Mouse (Mus musculus) cerebellum, adult 11-12 months (tissue): Measurements from ENCODE around the gene Tbcc.

Experiments
- DNase-seq: peaks from one replicate; pipeline ENCODE4 v3.0.0; 2022

The Tbcc gene

DNA sequence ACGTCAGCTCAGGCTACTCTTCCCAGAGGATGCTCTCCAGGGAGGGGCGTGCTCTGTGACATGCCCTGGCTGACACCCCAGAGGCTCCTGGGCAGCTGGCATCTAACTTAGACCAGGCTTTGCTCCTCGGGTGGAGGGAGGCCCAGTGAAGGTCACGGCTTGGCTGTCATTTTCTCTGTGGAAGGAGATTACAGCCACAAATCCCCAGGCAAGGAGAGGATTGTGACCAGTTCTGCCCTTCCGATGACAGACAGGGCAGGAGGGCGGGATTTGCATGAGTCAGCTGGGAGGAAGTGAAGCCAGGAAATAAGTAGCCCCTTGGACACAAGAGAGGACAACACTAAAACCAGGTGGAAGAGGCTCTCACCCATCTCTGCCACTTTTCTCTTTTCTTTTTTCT lies 21.8 kb downstream of the Tbcc start:
- DNase-seq: no peak

DNA sequence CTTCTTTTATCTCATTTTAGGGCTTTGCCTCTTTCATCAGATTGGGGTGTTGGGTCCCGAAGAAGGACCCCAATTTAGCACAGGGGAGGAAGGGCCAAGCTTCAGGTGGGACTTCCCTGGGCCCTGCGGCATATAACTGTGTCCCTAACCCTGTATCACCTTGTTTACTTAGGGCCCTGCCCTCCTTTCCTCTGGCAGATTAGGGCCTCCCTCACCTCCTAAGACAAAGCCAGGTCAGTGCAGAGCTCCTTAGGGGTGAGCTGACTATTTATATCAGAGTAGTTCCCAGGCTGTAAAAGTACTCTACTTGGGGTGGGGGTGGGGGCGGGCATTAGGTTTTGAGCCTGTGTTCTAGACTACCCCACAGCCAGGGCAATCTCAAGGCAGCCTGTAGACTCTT lies 24.6 kb downstream of the Tbcc start:
- no peak for DNase-seq

DNA sequence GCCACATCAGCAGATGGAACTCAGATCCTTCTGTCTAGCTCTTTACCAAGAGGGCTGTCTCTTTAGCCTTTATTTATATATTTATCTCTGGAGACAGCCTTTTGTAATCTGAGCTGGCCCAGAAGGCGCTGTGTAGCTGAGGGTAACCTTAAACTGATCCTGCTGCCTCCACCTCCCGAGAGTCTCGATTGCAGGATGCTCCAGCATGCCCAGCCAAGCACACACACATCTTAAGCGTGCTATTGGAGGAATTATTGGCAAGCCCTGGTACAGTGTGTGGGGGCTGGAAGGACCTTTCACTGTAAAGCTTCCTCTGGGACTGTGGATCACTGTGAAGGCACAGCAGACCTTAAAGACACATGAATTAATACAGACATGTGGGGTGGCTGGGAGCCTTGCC lies 28.5 kb downstream of the Tbcc start:
- no peak for DNase-seq

DNA sequence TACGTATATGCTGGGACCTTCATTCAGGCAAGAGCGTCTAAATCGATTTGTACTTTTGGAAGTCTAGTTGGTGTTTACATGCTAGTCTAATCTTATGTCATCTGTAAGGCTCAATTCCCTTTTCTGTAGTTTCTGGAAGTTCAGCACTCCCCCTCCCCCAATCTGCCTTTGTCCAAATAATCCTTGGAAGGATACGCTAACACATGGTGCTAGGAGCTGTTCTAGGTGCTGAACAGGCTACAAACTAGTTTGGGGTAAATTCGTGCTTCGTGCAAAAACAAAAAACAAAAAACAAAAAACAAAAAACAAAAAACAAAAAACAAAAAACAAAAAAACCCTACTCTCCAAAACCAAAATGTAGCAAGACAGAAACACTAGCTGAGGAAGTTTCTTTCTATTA lies 30.4 kb downstream of the Tbcc start:
- DNase-seq: no peak

DNA sequence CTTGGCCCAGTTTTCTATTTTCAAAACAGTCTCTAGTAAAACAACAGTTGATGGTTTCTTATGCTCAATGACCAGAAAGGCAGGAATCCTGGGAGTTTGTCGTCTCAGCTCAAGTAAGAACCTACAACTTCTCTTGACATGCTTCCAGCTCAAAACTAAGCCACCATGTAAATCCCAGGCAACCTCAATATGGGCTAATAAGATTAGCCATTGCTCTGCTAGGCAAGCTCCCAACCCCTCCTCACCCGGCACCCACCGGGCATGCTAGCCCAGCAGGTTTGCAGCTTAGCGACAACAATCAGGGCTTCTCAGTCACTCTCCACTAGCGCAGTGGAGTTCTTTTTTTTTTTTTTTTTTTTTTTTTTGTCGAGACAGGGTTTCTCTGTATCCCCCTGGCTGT lies 35.7 kb downstream of the Tbcc start:
- no peak for DNase-seq

DNA sequence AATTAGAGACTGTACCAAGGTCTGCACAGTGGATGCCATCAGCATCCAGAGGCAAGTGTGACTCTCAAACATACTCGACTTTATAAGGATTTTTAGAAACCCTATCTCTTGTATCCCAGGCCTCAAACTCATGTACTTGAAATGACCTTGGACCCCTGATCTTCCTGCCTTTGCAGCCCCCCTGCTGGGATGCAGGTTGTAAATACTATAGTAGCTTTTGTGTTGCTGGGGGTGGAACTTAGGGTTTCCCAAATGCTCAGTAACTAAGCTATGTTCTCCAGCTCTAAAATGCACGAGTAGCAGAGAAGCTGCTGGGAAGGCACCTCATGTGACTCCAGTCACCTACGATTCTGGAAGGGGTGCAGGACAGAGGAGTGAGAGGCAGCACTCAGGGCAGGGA lies 36.5 kb downstream of the Tbcc start:
- no peak for DNase-seq

DNA sequence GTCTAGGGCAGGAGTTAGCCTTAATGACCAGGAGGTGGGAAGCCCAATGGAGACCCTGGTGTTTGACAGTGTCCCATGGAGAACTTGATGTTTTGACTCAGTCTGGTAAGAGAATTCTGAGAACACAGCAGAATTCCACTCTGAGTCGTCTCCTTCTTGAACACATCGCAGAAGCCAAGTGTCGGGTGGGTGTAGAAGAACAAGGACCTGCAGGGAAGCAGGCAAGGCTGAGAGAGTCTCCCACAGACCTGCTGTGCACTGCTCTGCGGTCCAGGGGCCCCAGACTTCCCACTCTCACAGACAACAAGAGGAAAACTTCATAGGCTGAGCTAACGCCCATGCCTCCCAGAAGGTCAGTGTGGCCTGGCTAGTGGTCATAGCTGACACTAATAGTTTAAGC lies 37.3 kb downstream of the Tbcc start:
- no peak for DNase-seq

DNA sequence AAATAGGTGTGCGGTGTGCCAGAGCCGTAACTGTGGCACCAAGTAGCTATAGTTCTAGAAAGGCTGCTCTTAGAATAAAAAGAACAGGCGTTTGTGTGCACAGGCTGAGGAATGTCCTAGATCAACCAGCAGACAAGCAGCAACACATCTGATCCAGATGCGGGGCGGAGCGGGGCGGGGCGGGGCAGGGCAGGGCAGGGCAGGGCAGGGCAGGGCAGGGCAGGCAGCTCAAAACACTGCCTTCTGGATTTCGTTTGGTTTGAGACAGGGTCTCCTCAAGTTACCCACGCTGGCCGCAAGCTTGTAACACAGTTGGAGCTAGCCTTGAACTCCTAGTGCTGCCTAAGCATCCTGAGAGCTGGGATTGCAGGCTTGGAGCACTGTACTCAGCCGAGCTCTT lies 38.8 kb downstream of the Tbcc start:
- no peak for DNase-seq

DNA sequence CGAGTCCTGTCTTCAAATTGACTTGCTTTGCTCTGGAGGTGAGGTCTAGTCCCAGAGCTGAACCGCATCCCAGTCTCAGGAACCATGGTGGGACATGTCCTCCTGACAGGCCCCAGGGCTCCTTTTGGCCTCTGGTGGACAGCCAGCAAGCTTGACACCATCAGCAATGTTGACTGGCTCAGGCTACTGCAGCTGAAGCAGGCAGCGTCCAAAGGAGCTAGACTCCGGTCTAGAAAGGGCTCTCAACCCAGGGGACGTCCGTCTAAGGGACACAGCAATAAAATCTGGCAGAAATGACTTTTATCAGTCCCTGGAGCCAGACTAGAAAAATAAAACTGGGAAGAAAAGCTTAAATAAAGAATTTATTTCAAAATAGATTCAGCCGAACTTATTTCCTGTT lies 39.4 kb downstream of the Tbcc start:
- DNase-seq: no peak

DNA sequence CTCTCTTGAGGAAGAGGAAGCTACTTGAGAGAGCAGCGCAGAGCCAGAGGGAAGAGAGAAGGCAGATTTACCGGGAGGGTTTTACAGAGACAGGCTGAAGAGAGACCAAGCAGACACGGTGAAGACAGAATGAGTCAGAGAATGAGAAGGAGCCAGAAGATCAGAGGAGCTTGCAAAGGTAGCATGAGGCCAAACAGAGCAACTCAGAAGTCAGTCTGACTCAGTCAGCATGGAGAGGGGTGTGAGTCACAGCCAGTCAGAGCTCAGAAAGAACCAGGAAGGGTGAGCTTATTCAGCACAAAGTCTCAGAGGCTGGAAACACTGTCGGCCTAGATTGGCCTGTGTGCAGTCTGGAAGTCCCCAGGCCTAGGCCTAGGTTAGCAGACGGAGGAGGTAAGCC lies 42.5 kb downstream of the Tbcc start:
- no peak for DNase-seq

DNA sequence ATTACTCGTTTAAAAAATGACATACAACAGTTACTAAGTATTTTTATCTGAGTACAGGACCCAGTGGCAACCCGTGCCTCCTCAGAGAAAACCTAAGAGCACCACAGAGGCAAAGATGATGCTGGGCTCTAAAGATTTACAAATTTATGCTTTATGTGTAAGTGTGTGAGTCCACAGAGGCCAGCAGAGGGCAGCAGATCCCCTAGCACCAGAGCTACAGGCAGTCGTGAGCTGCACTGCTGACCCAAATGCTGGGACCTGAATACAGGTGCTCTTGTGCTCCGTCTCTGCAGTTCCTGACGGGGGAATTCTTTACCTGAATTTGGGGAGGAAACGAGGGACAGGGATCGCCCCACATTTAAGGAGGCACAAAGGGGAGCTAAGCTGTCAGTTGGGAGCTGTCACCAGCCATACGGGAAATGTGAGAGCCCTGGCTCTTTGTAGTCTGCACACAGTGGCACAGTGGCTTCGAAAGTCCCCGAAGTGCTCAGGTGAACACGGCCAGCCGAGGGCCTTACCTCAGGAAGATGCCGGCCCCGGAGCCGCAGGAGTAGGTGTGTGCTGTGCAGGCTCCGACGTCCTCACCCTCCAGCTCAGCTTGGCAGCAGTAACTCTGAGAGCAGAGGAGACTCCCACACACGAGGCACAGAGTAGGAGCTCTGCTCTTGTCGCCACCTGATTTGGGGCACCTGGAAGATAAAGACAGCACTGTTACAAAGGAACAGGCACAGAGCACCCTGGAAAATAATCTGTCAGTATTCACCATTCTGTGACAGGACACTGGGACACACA lies 43.3 kb downstream of the Tbcc start:
- peak; percentile 16 for DNase-seq

DNA sequence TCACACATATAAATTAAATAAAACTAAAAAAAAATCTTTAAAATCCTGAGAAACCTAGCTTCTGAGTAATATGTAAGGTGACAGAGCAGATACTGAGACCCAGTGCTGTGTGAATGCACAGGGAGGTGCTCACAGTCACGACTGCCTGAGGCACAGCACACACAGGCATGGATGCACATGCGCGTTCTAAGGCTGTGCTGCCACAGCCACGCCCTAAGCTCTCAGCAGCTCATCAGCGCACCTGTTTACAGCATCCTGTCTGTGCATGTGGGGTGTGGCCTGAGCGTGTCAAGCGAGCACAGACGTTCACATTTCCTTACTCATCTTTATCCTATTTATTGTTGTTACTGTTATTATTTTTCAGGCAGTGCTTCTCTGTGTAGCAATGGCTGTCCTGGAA lies 50.0 kb downstream of the Tbcc start:
- no peak for DNase-seq
